Mouse (Mus musculus) small intestine, adult 2 months (tissue): ENCODE results near the gene Tril. TPM values are rescaled to one million over a fixed set of nuclear protein-coding genes. Genes with fewer than 3 reads are reported as not detected.

Experiments used
- H3K27ac ChIP-seq: fragments of 200-500 bp; 2 replicates; pipeline ENCODE4 v1.5.1; 2012; ENCODE audit warnings: low read depth, low read length, control low read depth, inconsistent platforms; ENCODE audit not compliant: insufficient read depth
- H3K27me3 ChIP-seq: fragments of 200-500 bp; 2 replicates; pipeline ENCODE4 v1.6.1; 2012; ENCODE audit warnings: mild to moderate bottlenecking, moderate library complexity, low read length, inconsistent platforms; ENCODE audit not compliant: control insufficient read depth, insufficient read depth
- H3K36me3 ChIP-seq: fragments of 200-500 bp; 2 replicates; pipeline ENCODE4 v1.6.1; 2012; ENCODE audit warnings: mild to moderate bottlenecking, low read length, control low read depth, inconsistent platforms; ENCODE audit not compliant: control insufficient read depth, insufficient read depth
- H3K4me1 ChIP-seq: fragments of 200-500 bp; 2 replicates; pipeline ENCODE4 v1.6.1; 2012; ENCODE audit warnings: low read length, inconsistent platforms, mixed read lengths; ENCODE audit not compliant: control insufficient read depth, insufficient read depth, insufficient read length
- H3K4me3 ChIP-seq: fragments of 200-500 bp; 2 replicates; pipeline ENCODE4 v1.5.1; 2012; ENCODE audit warnings: low read depth, mild to moderate bottlenecking, control low read depth, inconsistent platforms, low read length, moderate library complexity
- CTCF ChIP-seq: fragments of 200-500 bp; IDR thresholded peaks from 2 replicates; pipeline ENCODE4 v1.5.1; 2012; ENCODE audit warnings: low read depth, mild to moderate bottlenecking, control low read depth, inconsistent platforms, low read length, moderate library complexity, mixed read lengths; ENCODE audit not compliant: insufficient replicate concordance, insufficient read length; ENCODE audit errors: extremely low read depth
- POLR2A ChIP-seq: fragments of 200-500 bp; IDR thresholded peaks from 2 replicates; pipeline ENCODE4 v1.6.1; 2012; ENCODE audit warnings: low read depth, mild to moderate bottlenecking, control low read depth, inconsistent platforms, low read length, moderate library complexity
- WGBS: fragments of 180-500 bp; shearing (Covaris S2); methylation state at CpG from one replicate; pipeline ENCODE4 v1.1.7; 2018; 5-methylcytosine and 5-hydroxymethylcytosine counted together
- polyA plus RNA-seq: library from polyadenylated mRNA; depleted of rRNA; stranded (reverse); fragments of >200 nt; gene quantifications from 2 replicates; pipeline ENCODE4 v1.2.3, GENCODE M21; 2012

The Tril gene
- polyA plus RNA-seq, 1 experiment = 8.2 TPM

DNA sequence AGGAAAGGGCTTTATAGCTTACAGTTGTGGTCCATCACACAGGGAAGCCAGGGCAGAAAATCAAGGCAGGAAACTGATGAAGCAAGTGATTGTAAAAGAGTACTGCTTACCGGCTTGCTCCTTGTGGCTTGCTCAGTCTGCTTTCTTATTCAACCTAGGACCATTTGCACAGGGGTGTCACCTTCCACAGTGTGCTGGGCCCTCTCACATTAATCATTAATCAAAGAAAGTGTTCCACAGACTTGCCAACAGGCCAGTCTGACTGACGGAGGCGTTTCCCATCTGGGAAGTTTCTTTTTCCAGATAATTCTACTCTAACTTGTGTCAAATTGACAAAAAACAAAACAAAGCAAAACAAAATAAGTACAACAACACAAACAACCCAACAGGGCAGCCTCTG, 32.9 kb upstream of the Tril start:
- 24% methylated on average over 3 of the region's 3 CpGs for WGBS
- Histone ChIP-seq H3K27ac (no peak overlapping the region), H3K36me3 (no peaks in the 10 kb centered on the region), H3K4me1 (no peaks in the 10 kb centered on the region), H3K4me3 (no peak overlapping the region), H3K27me3 (no peaks in the 10 kb centered on the region)
- no peak for TF ChIP-seq POLR2A
- TF ChIP-seq CTCF = no peak

DNA sequence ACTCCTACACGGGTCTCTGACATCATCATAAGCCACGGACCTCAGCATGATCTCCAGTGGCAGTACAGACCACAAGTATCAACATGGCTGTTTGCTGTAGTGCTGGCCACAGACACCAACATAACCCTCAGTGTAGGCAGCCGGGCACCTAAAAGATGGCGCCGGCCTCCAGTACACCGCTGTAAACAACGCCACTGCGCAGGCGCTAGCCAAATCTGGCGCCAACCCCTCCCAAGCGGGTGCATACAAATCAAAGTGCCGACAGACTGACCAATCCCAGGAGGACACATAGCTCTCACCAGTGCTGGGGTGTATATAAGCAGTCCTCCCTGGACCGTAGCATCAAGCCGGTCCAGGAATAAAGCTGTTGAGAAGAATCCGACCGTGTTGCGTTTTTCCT, 24.0 kb upstream of the Tril start:
- H3K4me1 ChIP-seq = no peaks in the 10 kb centered on the region
- H3K27ac ChIP-seq = no peak overlapping the region
- H3K4me3 ChIP-seq = no peak overlapping the region
- WGBS = 94% methylated on average over 17 of the region's 17 CpGs
- TF ChIP-seq POLR2A (no peak), CTCF (no peak)
- no peaks in the 10 kb centered on the region for H3K36me3 ChIP-seq
- no peaks in the 10 kb centered on the region for H3K27me3 ChIP-seq

DNA sequence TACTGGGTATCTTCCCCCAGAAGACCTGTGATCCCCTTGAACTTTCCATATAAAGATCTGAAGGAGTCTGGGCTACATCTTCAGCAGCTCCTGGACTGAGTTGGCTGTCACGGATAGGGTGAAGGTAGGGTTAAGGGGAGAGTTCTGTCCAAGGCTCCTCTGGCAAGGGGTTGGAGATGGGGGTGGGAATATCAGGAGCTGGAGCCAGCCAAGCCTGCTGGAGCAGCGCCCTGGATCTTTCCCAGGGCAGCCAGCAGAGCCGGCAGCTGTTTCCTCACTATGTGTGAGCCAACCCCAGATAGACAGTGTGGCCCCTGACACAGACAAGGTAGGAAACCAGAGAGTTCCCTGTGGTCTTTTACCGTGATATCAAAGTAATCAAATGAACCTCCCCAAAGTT, 4.6 kb upstream of the Tril start:
- H3K4me3 ChIP-seq = no peak overlapping the region
- H3K27ac ChIP-seq = no peak overlapping the region
- 46% methylated on average over 4 of the region's 4 CpGs for WGBS
- peaks cover 8% of the 10 kb centered on the region for H3K27me3 ChIP-seq
- no peaks in the 10 kb centered on the region for H3K4me1 ChIP-seq
- TF ChIP-seq POLR2A (no peak), CTCF (no peak)
- H3K36me3 ChIP-seq = no peaks in the 10 kb centered on the region

DNA sequence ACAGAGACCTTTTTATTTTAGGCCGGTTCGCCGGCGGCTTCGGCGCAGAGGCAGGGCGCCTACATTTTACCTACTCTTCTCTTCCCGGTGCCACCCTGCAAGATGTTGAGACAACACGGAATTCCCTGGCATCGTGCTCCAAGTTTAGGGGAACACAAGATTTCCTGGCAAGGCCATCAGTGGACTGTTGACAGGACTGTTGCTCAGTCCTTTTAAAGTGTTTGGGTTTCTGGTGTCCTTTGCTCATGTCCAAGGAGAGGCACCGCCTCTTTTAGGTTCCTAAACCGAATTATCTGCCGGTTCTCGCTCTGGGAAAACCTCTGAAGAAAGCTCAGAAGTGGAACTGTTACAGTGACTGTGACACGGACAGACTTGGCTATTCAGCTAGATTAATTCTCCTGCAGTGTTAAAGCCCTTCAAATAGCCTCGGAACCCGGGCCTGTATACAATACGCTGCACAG, 441 bp upstream of the Tril start:
- TF ChIP-seq POLR2A = no peak
- TF ChIP-seq CTCF = no peak
- WGBS = 10% methylated on average over 18 of the region's 18 CpGs
- no peaks in the 10 kb centered on the region for H3K36me3 ChIP-seq
- peaks cover 30% of the 10 kb centered on the region for H3K27me3 ChIP-seq
- H3K4me1 ChIP-seq = peaks cover 18% of the 10 kb centered on the region
- peak overlapping the region; percentile 59; the same call in 1 of the 2 replicates for H3K27ac ChIP-seq
- H3K4me3 ChIP-seq = peak overlapping the region; percentile 58

DNA sequence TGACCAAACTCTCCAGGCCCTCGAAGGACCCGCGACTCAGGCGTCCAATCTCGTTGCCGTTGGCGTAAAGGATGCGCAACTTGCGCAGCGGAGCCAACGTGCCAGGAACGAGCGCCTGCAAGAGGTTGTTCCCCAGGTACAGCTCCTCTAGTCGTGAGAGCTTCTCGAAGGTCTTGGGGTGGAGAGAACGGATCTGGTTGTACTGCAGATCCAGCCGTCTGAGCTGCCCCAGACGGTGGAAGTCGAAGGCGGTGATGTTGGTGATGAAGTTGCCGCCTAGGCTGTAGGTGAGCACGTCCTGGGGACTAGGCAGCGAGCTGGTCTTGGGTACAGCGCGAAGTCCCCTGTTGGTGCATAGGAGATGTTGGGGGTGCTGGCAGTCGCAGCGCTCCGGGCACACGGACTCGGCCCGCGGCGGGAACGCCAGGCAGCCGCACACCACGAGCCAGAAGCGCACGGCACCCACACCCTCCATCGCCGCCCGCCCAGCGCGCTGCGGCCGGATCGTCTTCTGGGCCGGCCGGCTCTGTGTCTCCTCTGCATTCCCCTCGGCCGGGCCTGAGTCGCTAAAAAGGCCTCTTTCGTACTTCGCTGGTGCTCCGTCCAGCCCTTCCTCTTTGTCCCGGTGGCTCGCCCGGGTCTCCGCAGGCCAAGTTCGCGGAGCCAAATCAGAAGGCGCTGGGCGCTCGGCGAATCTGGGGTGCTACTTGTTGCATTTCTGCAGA, 707 bp downstream of the Tril start:
- Histone ChIP-seq H3K27ac (peak overlapping the region; percentile 59), H3K36me3 (no peaks in the 10 kb centered on the region), H3K4me1 (peaks cover 18% of the 10 kb centered on the region), H3K27me3 (peaks cover 30% of the 10 kb centered on the region), H3K4me3 (peak overlapping the region; percentile 58)
- WGBS = 2% methylated on average over 64 of the region's 64 CpGs
- no peak for TF ChIP-seq CTCF
- no peak for TF ChIP-seq POLR2A

DNA sequence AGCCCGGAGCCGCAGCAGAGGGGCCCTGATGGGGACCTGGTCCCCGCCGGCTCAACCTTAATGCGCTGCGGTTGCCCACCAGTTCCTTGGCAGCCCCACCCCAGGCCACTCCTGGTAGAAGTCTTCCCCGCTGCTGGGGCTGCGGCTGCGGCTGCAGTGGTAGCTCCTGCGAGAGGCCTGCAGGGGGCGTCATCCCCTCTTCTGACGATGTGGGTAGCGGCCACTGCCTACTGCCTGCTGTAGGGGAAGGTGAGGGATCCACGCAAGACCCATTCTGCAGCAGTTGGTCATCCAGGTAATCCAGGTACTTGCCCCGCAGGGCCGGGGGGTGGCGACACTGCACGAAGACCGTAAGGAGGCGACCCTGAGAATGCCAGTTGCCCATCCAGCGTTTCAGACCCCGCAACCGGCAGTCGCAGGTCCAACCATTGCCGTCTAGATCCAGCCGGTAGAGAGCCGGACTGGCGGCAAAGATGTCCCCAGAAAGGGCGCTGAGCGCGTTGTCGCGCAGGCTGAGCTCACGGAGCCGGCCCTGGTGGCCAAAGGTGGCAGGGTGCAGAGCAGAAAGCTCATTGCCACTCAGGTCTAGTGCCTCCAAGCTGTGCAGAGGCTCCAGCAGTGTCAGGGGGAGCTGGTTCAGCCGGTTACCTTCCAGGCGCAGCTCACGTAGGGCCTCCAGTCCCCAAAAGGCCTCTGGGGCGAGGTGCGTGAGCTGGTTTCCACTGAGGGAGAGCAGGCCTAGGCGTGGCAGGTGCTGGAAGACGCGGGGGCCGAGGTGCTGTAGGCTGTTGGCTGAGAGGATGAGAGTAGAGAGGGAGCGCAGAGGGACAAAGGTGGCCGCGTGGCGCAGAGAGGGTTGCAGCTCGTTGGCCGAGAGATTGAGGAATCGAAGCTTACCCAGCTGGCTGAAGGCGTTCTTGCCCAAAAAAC, 1.6 kb downstream of the Tril start:
- TF ChIP-seq POLR2A = no peak
- TF ChIP-seq CTCF = peak; percentile 31
- Histone ChIP-seq H3K27me3 (peaks cover 30% of the 10 kb centered on the region), H3K36me3 (no peaks in the 10 kb centered on the region), H3K27ac (peak overlapping the region; percentile 59; the same call in 1 of the 2 replicates), H3K4me1 (peaks cover 18% of the 10 kb centered on the region), H3K4me3 (peak overlapping the region; percentile 58)
- 3% methylated on average over 52 of the region's 52 CpGs for WGBS

DNA sequence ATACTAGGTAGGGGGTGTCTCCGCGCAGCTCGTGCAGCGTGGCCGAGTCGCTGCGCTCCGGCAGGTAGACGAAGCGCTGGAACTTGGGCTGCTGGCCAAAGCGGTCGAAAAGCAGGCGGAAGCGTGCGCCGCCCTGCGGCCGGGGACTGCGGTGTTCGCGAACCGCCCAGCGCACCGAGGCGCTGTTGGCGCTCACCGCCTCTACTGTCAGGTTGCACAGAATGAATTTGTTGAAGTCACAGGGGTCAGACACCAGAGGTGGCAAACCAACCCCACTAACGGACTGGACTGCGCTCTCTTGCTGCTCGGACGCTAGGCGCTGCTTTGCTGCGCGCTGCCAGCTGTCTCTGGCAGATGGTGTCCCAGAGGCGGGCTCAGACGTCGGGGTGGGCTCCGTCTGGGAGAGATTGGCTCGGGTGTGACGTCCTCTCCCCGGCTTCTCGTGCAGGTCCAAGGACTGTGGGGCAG, 2.3 kb downstream of the Tril start:
- WGBS = 1% methylated on average over 42 of the region's 42 CpGs
- TF ChIP-seq POLR2A (no peak), CTCF (peak; percentile 52; the same call in 1 of the 2 replicates)
- Histone ChIP-seq H3K4me3 (peak overlapping the region; percentile 58), H3K27ac (no peak overlapping the region), H3K36me3 (no peaks in the 10 kb centered on the region), H3K27me3 (peaks cover 30% of the 10 kb centered on the region), H3K4me1 (peaks cover 18% of the 10 kb centered on the region)
